Mouse (Mus musculus): ENCODE data around the gene Pwp2. TPM values are rescaled to one million over a fixed set of nuclear protein-coding genes. Genes with fewer than 3 reads are reported as not detected.

Gene Pwp2
- total RNA-seq, 2 experiments from 2014 or later: 7.0 to 8.2 TPM

GRCm38 (mm10) chr10:78182321-78182720 lies 2.6 kb downstream of the Pwp2 start:
- intact Hi-C loops (cut with DNase I): loop anchor here (10.0 kb wide), 1 partner anchor 392 kb away; the partner anchor contains the start of gene Ilvbl

GRCm38 (mm10) chr10:78174474-78174873 lies 10.5 kb downstream of the Pwp2 start:
- no peak for DNase-seq
- intact Hi-C loops (cut with DNase I): no loop called here

More at GRCm38 (mm10) chr10:78182321-78182720, 2.6 kb downstream of the Pwp2 start:
- DNase-seq: no peak

DNA sequence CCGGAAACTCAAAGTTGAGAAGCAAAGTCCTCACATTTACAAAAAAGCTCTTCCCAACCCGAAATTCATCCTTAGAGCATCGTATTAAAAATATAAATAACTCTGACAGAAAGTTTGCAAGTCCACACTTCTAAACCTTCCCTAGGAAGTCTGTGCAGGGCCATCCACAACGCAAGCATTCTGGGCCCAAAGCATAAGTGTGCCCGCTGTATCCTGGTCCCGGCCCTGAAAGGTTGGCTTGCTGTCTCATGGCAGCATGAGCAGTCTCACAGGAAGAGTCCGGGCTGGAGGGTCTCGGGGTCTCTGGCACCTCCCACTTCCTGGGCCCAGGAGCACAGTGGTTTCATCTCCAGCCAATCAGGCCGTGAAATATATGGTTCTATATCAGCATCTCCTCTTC lies 13.4 kb downstream of the Pwp2 start:
- no peak for DNase-seq
- intact Hi-C loops (cut with DNase I): no loop called here

DNA sequence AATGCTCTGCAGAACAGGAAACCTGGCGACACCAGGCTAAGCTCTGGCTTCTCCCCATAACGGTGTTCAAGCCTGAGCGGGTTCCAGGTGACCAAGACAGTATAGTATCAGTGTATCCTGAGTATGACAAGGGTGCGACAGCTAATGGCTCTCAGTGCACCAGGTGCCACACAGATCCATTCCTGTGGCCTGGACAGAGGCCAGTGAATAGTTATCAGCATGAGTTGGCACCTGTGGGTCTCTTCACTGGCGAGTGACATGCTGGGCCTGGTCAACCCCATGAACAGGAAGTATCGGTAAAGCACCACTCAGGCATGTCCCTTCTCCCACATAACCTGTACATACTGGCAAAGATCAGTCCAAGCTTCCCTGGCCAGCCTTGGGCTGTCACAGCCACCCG lies 13.9 kb downstream of the Pwp2 start:
- intact Hi-C loops (cut with DNase I): no loop called here
- no peak for DNase-seq

DNA sequence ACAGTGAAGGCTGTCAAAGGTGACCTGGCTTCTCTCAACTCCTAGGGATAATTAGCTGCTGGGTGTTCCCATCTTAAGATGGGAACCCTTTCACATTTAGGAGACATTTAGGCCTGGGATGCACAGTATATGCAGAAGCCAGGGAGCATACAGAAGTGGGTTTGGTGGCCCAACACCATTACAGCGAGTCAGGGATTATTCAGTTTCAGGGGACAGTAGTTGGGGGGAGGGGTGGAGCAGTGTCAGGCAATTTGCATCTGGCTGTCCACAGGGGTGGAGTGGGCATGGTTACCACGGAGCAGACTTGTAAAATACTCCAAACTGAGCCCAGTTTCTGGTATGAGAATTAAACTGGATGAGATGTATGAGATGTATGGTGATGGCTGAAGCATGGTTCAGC lies 14.5 kb downstream of the Pwp2 start:
- DNase-seq: no peak
- intact Hi-C loops (cut with DNase I): no loop called here

DNA sequence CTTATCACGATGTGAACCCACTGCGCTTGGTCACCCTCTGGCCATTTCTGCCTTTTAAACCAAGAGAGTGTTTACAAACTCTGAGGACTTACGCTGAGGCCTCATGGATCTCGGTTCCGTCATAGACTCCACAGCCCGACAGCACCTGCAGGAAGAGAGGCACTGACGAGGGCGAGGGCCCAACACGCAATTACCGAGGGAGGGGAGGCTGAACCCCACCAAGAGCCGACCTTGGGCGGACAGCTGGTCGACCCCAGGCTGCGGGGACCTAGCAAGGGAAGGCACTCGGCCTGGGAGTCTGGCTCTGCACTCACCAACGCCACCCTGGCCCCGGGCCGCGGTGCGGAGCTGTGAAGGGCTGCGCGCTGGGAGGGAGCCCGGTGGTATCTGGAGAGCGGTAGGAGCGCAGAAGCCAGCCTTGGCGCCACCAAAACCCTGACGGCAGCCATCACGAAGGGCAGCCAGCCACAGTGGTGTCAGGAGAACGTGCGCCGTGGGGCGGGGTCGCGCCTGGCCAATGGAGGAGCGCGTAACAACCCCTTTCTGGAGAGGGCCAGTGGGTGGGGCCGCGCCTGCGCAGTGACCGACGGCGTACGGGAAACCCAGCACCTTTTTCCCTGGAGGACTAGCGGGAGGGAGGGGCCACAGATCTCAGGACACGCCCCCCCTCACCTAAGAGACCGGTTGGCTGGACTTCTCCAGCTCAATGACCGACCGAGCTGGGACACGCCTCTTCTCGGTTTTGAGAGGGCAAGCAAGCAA lies 15.5 kb downstream of the Pwp2 start, which contains the start of gene D10Jhu81e:
TSS of gene D10Jhu81e (minus strand) at position 502 of the 762 bp plus-strand sequence.
- intact Hi-C loops (cut with DNase I): loop anchor here (10.0 kb wide), 1 partner anchor 545 kb away; the partner anchor contains the start of gene Ube2g2
- DNase-seq: peak; percentile 100

DNA sequence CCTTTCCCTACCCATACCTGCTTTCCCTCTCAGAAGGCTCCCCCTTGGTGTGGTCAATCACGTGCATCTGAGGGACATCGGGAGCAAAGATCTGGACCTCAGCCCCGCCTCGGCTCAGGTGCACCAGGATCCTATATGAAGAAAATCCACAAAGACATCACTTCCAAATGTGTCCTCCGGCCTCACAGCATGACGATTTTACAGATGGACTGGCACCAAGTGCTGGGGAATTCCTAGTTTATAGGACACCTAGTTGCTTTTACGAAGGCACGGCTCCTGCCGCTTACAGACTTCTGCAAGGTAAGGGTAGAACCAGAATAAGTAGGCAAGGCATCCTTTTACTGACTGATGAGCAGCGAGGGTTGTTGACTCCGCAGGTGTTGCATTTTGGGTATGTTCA lies 16.2 kb downstream of the Pwp2 start:
- intact Hi-C loops (cut with DNase I): loop anchor here (10.0 kb wide), 1 partner anchor 544 kb away; the partner anchor contains the start of gene Ube2g2
- no peak for DNase-seq

- intact Hi-C loops (cut with DNase I): loop anchor here (10.0 kb wide), 1 partner anchor 543 kb away; the partner anchor contains the start of gene Ube2g2
- no peak for DNase-seq
Observed at GRCm38 (mm10) chr10:78167775-78168174, 17.2 kb downstream of the Pwp2 start.

GRCm38 (mm10) chr10:78167333-78167732 lies 17.6 kb downstream of the Pwp2 start:
- DNase-seq: no peak
- intact Hi-C loops (cut with DNase I): loop anchor here (10.0 kb wide), 1 partner anchor 543 kb away; the partner anchor contains the start of gene Ube2g2

GRCm38 (mm10) chr10:78165256-78166005 lies 19.5 kb downstream of the Pwp2 start:
- intact Hi-C loops (cut with DNase I): loop anchor here (10.0 kb wide), 1 partner anchor 541 kb away; the partner anchor contains the start of gene Ube2g2
- DNase-seq: no peak

- no peak for DNase-seq
- intact Hi-C loops (cut with DNase I): loop anchor here (10.0 kb wide), 1 partner anchor 540 kb away; the partner anchor contains the start of gene Ube2g2
Observed at GRCm38 (mm10) chr10:78164786-78165185, 20.2 kb downstream of the Pwp2 start.

DNA sequence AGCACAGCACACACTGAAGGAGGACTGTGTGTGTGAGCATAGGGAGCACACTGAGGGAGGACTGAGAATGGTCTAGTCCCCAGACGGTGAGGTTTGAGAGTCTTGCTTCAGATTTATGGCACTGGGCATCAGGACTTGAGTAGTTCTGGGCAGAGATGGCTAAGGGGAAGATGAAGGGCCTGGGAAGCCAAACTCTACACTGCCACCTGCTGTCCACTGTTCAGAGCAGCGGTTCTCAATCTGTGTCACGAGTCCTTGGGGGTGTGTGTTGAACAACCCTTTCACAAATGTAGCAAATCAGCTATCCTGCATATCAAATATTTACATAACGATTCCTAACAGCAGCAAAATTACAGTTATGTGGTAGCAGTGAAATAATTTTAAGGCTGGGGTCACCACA lies 21.0 kb downstream of the Pwp2 start:
- intact Hi-C loops (cut with DNase I): loop anchor here (1.0 to 10.0 kb wide), 2 partner anchors 133 to 539 kb away; partner anchors contain the start of gene Ube2g2
- peak; percentile 71 to 84 for DNase-seq

DNA sequence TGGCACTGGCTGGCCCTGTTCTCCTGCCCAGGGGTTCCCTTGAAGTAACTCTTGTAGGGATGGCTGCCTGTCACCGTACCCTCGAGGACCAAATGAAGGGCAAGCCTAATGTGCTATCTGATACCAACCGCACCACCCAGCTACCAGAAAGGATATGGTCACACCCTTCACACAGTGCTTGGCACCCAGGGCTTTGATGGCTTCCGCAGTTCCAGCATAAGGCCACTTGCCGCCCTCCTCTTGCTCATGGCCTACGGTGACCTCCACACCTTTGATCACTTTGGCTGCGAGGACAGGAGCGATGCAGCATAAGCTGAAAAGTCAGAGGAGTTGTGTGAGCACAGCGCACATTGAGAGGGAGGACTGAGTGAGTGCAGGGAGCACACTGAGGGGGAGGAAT lies 21.7 kb downstream of the Pwp2 start:
- intact Hi-C loops (cut with DNase I): loop anchor here (1.0 to 10.0 kb wide), 2 partner anchors 132 to 538 kb away; partner anchors contain the start of gene Ube2g2
- DNase-seq: no peak

- intact Hi-C loops (cut with DNase I): loop anchor here (1.0 to 10.0 kb wide), 2 partner anchors 131 to 538 kb away; partner anchors contain the start of gene Ube2g2
- no peak for DNase-seq
Observed at GRCm38 (mm10) chr10:78162646-78163045, 22.3 kb downstream of the Pwp2 start.

DNA sequence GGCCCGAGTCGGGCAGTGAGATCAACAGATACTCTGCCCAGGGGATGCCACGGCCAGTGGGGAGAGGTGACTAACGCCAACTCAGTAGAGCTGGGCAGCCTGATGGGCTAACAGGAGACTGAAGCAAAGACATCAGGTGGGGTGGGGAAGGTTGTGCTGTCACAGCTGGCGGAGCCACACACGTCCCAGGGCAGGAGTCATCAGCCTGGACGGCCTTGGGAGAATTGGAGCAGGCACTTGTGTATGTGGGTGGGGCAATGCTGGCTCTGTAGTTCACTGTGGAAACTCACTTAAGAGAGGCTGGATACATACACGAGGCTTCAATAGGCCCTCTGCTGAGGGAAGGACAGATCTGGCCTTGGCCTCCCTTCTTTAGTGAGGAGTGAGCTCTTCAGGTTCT lies 23.9 kb downstream of the Pwp2 start:
- intact Hi-C loops (cut with DNase I): loop anchor here (2.0 to 10.0 kb wide), 2 partner anchors 176 to 536 kb away; partner anchors contain the start of gene Ube2g2
- DNase-seq: no peak

GRCm38 (mm10) chr10:78160369-78161095 lies 24.4 kb downstream of the Pwp2 start:
- intact Hi-C loops (cut with DNase I): loop anchor here (1.0 to 10.0 kb wide), 3 partner anchors 91 to 536 kb away; partner anchors contain the start of genes Icosl and Ube2g2
- DNase-seq: no peak

GRCm38 (mm10) chr10:78159906-78160305 lies 25.0 kb downstream of the Pwp2 start:
- peak; percentile 86 to 92 for DNase-seq
- intact Hi-C loops (cut with DNase I): loop anchor here (1.0 to 10.0 kb wide), 3 partner anchors 91 to 535 kb away; partner anchors contain the start of genes Icosl and Ube2g2

GRCm38 (mm10) chr10:78159252-78159878 lies 25.6 kb downstream of the Pwp2 start:
- DNase-seq: peak; percentile 65
- intact Hi-C loops (cut with DNase I): no loop called here

DNA sequence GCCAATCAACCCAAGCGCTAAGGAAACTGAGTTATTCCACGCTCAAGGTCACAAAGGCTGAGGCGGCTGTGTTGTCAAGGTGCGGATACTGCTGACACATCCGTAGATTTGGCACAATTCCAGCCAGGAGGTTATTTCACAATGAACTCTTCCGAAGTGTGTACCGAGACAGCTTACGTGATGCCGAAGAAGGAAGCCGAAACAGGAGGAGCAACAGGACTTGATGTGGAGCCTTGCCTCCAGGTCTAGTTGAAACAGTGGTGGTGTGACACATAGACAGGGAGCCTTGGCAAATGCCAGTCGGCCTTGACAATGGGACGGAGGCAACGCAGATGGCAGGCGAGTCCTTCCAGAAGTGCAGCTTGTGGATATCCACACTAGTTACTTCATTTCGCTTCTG lies 26.9 kb downstream of the Pwp2 start:
- intact Hi-C loops (cut with DNase I): no loop called here

More for the DNA sequence above, 26.9 kb downstream of the Pwp2 start:
- DNase-seq: no peak

All from heart, postnatal 14 days (tissue).